8 mouse cellular contexts compared by ENCODE assay signal in the genomic region with DNA sequence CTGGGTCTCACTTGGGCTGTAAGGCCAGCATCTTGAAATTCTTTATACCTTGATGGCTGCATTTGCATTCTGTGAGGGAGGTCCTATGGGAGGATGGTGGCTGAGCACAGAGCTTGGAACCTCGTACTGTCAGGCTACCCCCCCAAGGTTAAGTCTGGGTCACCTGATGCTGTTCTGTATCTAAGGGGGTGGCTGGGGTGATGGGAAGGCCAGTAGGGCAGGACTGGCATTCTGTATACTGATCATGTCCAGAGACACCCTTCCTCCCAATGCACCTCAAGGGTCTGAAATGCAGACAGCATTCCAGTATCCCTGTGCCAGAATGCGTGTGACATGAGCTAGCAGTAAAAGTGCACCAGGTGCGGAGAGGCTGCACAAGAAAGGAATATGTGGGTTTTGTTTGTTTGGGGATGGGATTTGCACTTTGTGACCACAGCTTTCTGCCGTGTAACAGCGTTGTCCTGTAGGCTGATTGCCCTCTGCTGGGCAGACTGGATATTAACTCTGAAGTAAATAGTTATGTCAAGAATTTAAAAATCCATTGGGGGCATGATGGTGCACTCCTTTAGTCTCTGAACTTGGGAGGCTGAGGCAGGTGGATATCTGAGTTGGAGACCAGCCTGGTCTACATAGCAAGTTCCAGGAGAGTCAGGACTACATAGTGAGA. TPM values are rescaled to one million over a fixed set of nuclear protein-coding genes. Genes with fewer than 3 reads are reported as not detected.
DNase-seq lines count a peak whose midpoint lies in the region; ATAC-seq lines count a peak whose summit lies in the region.

No protein-coding gene starts in this region.

- H3K4me1 ChIP-seq in hindbrain, embryonic 10.5 days (replicated peaks) = 0 out of 2 replicates have a peak, but pooled peaks cover 2% of the 10 kb centered on the region
- H3K4me1 ChIP-seq in hindbrain, embryonic 16.5 days (ENCODE audit: control insufficient read depth, insufficient read depth, low read depth, low read length) = no peaks in the 10 kb centered on the region
- H3K4me1 ChIP-seq in neural tube, embryonic 15.5 days = peaks cover 7% of the 10 kb centered on the region; the same call in 1 of the 2 replicates

- H3K4me3 ChIP-seq in hindbrain, embryonic 10.5 days = no peak overlapping the region
- H3K4me3 ChIP-seq in hindbrain, embryonic 16.5 days (ENCODE audit: low read length) = no peak overlapping the region
- no peak overlapping the region for H3K4me3 ChIP-seq in neural tube, embryonic 15.5 days (replicated peaks)

- peaks cover 9% of the 10 kb centered on the region; the same call in 1 of the 2 replicates for H3K9me3 ChIP-seq in hindbrain, embryonic 10.5 days
- no peaks in the 10 kb centered on the region; the same call in 1 of the 2 replicates for H3K9me3 ChIP-seq in hindbrain, embryonic 16.5 days (ENCODE audit: control insufficient read depth, low read length)
- no peaks in the 10 kb centered on the region for H3K9me3 ChIP-seq in neural tube, embryonic 15.5 days (replicated peaks)

- H3K9ac ChIP-seq in hindbrain, embryonic 16.5 days (ENCODE audit: low read depth, low read length) = no peak overlapping the region
- H3K9ac ChIP-seq in neural tube, embryonic 15.5 days (replicated peaks) = no peak overlapping the region

- H3K27ac ChIP-seq in hindbrain, embryonic 10.5 days = no peak overlapping the region
- no peak overlapping the region for H3K27ac ChIP-seq in hindbrain, embryonic 16.5 days (ENCODE audit: low read depth, low read length)
- H3K27ac ChIP-seq in neural tube, embryonic 15.5 days (replicated peaks) = no peak overlapping the region

- WGBS in hindbrain, embryonic 10.5 days = 40% methylated on average over 5 of the region's 5 CpGs
- 41% methylated on average over 5 of the region's 5 CpGs for WGBS in hindbrain, embryonic 16.5 days
- WGBS in neural tube, embryonic 15.5 days = 36% methylated on average over 5 of the region's 5 CpGs

- no peaks in the 10 kb centered on the region for H3K36me3 ChIP-seq in hindbrain, embryonic 10.5 days
- no peaks in the 10 kb centered on the region for H3K36me3 ChIP-seq in hindbrain, embryonic 16.5 days (ENCODE audit: control insufficient read depth, insufficient read depth, low read length)
- no peaks in the 10 kb centered on the region for H3K36me3 ChIP-seq in neural tube, embryonic 15.5 days

- no peak for ATAC-seq in hindbrain, embryonic 16.5 days
- ATAC-seq in neural tube, embryonic 15.5 days (ENCODE audit: low FRiP score) = 0 out of 2 replicates have a peak, but pooled peaks have one; percentile 42

- DNase-seq in hindbrain, embryonic 10.5 days (ENCODE audit: low spot score) = peak; percentile 18
- DNase-seq in 416B (ENCODE audit: low read depth) (peak; percentile 70), NIH3T3 (ENCODE audit: low read depth) (peak; percentile 54)
- peak; percentile 49 for DNase-seq in heart, postnatal 4 days
- DNase-seq in cerebellum, adult 11 months = no peak
- DNase-seq in frontal cortex, postnatal 25 days (ENCODE audit: low spot score in 2 of 2) = no peak

- H3K4me2 ChIP-seq in hindbrain, embryonic 16.5 days (ENCODE audit: low read length) = no peak overlapping the region
- H3K4me2 ChIP-seq in neural tube, embryonic 15.5 days = no peak overlapping the region

- no peaks in the 10 kb centered on the region for H3K27me3 ChIP-seq in hindbrain, embryonic 10.5 days (ENCODE audit: insufficient read depth, poor library complexity, severe bottlenecking)
- H3K27me3 ChIP-seq in hindbrain, embryonic 16.5 days (replicated peaks; ENCODE audit: control insufficient read depth, insufficient read depth, low read length) = no peaks in the 10 kb centered on the region
- H3K27me3 ChIP-seq in neural tube, embryonic 15.5 days (replicated peaks) = no peaks in the 10 kb centered on the region

RNA-seq across cellular contexts. Expression of gene Mtus2, which starts 12.0 kb away (rescaled TPM):
- 4.5 and 15.0 TPM in 2 replicates for polyA plus RNA-seq in hindbrain, embryonic 10.5 days (2016; fragmentation: Nextera tagmentation; extraction: Ambion mirVana)
- polyA plus RNA-seq in hindbrain, embryonic 16.5 days (2015; fragmentation: Nextera tagmentation; extraction: Ambion mirVana) = 34.8 and 39.4 TPM in 2 replicates
- total RNA-seq in heart, postnatal 4 days (2021) = 100 to 1,000 TPM; 116 to 127 TPM
- 35.9 and 39.2 TPM in 2 replicates for polyA plus RNA-seq in neural tube, embryonic 15.5 days (2015; fragmentation: Nextera tagmentation; extraction: Ambion mirVana)

RNA-seq across cellular contexts. Expression of gene Slc46a3, which starts 50.5 kb away (rescaled TPM):
- polyA plus RNA-seq in hindbrain, embryonic 10.5 days (2016; fragmentation: Nextera tagmentation; extraction: Ambion mirVana) = 3.0 and 3.9 TPM in 2 replicates
- 5.4 and 6.3 TPM in 2 replicates for polyA plus RNA-seq in hindbrain, embryonic 16.5 days (2015; fragmentation: Nextera tagmentation; extraction: Ambion mirVana)
- 1 to 10 TPM; 3.1 to 3.7 TPM for total RNA-seq in heart, postnatal 4 days (2021)
- polyA plus RNA-seq in neural tube, embryonic 15.5 days (2015; fragmentation: Nextera tagmentation; extraction: Ambion mirVana) = 5.1 and 5.5 TPM in 2 replicates

Comparison
In these comparisons a context has a peak if more than half of its experiments do, and no peak if none do; other contexts are left out.
1. DNase-seq: peak in hindbrain, embryonic 10.5 days (single experiment), 416B (single experiment), NIH3T3 (single experiment) and heart, postnatal 4 days (single experiment); none in cerebellum, adult 11 months (single experiment) and frontal cortex, postnatal 25 days (0 of 2).